Mouse (Mus musculus) cerebellum, postnatal 25 days (tissue): ENCODE measurements at regions not wholly inside any gene's neighbourhood (a gene's known extent, or its start where the extent isn't known, plus 50 kb on each side); places are given as distances from the start of the nearest gene placed in this dataset.
"Not testable (repeated sequence)": the region's sequence is repeated elsewhere in the genome, so short reads cannot be mapped to it uniquely, and the experiment has no call there.

ENCODE experiments used
- DNase-seq, 2 experiments: peaks; one replicate each; pipeline ENCODE4 v3.0.0; 2021; ENCODE audit warnings: mixed read lengths in 2 of 2

DNA sequence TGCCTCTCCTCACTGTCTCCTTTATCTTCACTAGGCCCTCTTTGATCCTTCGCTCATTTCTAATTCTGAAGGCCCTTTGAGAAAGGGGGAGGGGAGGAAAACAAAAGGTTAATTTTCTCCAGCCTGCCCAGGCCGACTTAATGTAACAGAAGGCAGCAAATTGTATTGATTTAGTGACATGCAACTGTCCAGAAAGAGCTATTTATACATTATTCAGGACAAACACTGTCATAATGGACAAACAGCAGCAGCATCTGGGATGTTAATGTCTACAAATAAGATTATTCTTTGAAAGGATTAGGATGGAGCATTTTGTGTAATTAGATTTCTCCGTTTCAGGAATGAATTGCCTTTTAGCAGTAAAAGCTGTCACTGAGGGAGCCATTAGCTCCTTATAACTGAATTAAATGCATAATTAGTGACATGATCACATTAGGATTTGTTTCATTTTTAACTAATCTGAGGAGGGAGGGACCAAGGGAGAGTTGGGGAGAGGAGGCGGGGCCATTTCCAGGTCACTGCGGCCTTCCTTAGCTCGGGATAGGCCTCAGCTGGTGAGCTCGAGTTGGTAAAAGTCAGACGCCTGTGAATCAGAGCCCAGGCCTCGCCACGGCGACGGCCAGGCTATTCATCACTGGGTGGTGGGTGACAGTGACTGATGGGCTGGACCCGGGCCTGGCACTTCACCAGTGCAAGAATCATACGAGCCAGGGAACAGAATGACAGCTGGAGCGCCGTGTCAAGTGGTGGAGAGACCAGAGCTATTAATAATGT is 167.7 kb downstream of the Nkx6-1 start:
- peak in 1 of 2 experiments; percentile 2 for DNase-seq

DNA sequence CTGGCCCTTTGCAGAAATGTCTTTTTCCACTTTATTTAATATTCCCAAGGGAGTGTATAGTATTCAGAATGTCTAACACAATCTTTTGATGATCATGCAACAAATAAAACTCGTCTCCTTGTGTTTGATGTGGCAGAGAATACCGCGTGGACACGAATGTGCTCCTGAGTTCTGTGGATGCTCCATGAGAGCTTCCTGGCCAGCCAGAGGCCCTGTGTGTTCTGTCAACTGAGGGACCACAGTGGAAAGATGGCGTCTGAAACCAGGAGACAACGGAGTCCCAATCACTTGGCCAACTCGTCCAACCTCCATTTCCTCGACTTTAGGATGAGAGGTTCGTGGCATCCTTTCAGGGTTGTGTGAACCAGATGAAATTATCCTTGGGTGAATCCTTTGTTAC is 168.6 kb downstream of the Nkx6-1 start:
- no peak for DNase-seq

DNA sequence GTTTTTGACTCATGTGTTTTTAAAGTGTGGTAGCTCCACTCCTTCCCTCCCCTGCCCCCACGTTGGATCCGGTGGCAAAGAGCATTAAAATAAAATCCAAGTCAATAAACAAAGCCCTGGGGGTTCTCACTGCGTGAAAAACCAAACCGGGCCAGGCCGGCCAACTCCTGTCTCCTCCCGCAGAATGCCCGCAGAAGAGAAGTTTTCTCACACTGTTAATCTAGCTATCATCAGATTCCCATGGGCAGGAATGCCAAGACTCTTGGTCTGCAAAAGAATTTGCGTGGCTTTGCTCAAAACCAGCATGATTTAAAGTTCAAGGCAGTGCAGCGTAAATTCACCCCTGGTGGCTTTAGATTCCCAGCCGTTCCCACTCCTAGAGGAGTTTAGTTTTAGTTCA is 219.0 kb downstream of the Nkx6-1 start:
- no peak for DNase-seq

DNA sequence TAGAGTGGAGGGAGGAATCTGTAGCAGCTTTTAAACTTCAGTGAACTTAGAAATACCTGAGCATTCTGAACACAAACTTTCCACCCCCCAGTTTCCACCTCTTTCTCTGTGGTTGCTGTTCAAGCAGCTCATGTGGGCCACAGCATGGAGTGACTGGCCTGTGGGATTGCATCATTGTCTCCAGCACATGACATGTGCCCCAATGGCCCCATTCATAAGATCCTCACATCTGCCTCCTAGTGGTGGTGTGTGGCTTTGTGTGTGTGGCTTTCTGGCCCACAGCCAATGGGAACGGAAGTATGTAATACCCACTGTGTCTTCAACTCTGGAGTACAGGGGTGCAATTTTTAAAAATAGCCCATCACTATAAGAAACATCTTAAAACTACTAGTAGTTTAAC is 223.0 kb downstream of the Nkx6-1 start:
- DNase-seq = peak in 1 of 2 experiments; percentile 5

DNA sequence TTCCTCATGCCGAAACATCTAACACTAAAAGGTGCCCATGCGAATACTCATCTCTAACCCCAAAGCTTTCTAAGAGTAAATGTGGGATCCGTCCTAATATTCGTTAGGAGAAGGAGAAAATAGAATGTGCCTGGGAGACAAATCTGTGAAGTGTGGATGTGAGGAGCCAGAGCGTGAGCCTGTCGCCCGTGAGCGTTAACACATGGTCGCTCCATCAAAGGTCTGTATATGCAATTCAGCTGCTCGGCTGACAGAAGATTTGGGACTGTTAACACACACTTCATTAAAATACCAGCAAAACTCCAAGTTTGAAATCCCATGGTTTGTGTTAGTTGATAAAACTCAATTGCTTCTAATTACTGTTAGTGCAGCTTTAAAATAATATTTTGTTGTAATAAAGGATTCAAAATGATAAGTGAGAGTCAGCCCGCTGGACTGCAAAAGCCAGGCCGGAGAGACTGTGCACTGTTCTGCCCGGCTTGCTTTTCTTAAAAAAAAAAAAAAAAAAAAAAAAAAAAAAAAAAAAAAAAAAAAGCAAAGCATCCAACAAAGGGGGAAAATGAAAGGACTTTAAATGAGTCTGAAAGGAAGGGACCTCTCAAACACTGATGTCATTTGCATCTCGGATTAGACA is 227.0 kb downstream of the Nkx6-1 start:
- no peak for DNase-seq

DNA sequence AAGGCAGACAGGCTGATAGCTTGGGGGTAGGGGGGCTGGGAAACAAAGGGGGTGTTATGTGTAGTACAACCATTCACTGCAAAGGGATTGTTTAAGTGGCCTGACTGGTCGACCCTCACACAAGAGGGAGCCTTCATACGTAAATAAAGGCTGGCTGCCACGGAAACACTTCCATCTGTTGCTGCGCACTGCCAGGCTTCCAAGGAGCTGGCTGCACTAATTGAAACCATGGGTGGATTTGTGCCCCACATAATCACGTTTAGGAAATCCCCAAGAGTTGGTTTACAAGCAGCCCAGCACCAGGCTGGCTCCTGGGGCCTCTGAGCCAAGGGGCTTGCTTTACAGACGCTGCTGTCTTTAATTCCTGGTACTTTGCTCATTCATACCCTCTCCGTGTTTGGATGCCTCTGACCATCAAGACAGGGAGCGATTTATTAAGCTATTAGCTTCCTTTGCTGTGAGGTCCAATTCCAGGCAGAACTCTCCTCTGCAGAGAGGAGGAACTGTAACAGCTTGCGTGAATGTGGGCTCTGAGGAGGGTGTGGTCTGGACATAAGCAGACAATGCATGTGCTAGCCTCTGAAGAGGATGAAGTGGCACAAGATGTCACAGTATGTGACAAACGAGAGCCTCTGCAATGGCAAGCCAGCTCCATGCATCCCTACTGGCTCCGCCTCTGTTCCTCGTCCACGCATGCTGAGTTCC is 238.6 kb downstream of the Nkx6-1 start:
- DNase-seq = peak; percentile 22 to 42

DNA sequence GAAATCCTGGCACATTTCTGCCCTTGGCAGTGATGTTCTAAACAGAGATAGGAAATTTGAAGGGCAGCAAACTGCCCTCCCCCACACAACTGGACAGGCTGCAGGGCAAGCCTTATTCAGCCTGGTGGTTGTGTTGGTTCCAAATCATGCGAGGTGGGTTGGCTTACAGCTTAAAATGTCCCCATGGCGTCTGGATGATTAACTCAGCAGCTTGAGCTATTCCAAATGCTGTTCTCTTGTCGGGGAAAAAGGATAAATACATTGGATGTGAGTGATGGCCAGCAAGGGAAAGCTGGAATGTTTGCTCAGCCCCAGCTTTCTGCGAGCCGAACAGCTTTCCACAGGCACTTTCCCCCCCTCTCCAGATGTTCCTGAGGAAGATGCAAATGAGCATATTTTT is 280.5 kb downstream of the Nkx6-1 start:
- DNase-seq = peak; percentile 20 to 41

DNA sequence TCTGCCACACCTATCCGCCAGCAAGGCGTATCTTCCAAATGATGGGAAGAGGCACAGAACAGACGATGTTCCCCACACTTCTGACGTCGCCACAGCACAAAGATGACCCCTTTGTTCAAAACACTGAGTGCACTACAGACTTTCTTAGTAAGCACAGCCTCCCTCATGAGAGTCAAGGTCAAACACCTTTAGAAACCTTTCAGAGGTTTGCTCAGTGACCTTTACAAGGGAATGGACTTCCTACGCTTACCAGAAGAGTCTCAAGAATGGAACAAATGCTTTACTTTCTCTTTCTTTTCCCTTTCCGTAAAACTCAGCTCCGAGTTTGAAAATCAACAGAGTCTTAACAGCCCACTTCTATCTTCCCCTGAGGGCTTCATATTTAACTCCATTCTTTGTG is 283.4 kb downstream of the Nkx6-1 start:
- DNase-seq = no peak

DNA sequence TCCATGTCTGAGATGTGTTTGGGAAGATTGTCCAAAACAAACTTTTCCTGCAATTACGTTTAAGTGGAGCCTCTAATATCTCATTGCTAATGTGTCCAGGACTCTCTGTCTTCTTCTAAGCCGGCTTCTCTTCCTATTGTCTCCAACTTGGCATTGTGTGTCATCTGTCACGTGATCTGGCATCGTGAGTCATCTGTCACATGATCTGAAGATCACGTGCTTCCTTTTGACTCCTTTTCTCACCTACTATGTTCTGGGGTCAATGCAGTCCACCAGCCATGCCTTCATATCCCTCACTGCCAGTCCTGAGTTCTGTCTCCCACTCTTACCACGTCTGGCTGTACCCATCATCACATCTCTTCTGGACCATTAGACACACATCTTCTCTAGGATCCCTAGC is 288.1 kb downstream of the Nkx6-1 start:
- no peak for DNase-seq

DNA sequence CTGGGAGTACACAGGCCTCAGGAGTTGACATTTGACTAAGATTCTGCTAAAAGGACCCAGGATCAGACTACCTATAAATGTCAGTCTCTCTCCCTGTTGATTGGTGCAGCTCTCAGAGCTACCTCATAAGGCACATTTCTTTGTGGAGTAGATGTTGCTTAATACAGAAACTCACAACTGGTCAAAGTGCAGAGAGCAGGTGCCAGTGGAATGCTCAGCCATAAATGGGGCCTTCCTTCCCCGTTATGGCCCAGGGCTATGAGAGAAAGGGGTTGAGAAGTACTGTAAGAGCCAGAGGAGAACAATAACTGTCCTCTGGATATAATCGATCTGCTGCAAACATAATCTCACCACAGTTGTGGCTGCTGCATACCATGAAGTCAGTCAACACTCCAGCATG is 290.7 kb downstream of the Nkx6-1 start:
- DNase-seq = no peak

DNA sequence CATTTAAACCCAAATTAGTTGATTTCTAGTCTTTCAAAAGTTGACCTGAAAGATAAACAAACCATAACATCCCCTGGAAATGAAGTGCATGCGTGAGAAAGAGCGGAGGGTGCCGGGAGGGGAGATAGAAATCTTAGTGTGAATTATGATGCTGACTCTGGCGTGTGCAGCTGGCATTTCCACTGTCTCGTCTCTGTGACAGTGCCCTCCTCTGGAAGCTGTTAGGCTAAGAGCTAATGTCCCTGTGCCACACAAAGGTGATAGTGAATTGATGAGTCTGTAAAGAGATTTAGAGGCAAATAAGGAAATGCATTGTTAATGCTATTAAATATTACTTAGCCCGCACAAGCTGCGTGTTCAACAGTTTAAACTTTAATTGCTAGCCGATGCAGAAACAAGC is 292.6 kb downstream of the Nkx6-1 start:
- DNase-seq = no peak

DNA sequence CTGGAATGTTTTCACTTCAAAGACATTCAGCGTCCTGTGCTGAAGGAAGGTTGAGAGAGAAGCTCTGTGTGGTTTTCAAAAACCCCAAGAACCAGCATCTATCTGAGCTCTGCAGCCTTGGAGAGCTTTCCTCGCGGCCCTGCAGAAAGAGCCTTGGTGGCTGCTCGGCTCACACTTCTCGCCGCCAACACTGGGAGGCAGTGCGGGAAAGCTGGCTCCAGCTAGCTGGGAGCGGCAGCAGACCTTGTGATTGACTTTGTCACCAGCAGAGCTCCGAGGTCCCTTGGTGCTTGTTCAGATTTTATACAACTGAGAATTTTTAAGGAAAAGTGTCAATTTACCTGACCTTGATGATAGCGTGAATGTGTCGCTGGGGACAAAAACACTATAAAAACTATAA is 299.4 kb downstream of the Nkx6-1 start:
- DNase-seq = peak; percentile 61 to 75

DNA sequence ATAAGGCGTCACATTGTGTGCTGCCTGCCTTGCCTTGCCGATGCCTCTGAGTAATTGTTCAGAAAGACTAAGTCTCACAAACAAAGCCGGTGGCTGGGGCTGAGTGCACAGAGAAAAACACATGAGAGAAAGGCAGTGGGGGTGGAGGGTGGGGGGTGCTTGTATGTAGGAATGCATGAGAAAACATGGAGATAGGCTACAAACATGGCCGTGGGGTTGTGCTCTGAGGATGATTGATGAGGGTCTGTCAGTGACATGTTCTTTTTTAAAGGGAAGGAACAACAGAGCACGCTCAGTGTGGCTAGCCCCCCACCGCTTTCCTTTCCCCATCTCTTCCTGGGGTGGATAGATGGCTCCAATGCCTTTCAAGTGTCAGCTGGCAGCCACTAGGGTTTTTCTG is 304.8 kb downstream of the Nkx6-1 start:
- no peak for DNase-seq

DNA sequence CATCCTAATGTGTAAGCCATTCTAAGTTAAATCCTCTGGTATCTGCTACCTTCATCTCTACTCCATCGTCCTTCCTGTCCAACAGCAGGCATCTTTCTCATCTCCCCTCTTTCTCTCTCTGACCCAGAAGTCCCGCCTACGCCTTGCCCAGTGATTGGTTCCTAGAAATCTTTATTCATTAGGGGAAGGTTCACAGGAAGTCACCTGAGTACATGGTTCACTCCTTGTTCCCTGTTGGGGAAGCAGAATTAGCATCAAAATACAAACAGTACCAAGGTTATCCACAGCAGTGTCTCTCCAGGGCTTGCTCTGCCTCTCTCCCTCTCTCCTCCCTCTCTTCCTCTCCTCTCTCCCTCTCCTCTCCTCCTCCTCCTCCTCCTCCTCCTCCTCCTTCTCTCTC is 319.4 kb downstream of the Nkx6-1 start:
- DNase-seq = no peak

DNA sequence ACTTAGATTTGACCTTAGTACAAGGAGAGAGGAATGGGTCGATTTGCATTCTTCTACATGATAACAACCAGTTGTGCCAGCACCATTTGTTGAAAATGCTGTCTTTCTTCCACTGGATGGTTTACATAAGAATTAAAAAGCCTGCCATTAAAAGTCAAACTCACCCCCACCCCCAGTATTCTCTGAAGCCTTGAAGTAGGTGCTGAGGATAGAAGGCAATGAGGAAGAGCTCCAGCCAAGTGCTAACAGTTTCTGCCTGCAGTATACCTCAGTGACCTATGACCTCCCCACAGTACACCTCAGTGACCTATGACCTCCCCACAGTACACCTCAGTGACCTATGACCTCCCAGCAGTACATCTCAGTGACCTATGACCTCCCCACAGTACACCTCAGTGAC is 328.4 kb downstream of the Nkx6-1 start:
- DNase-seq = not testable (repeated sequence)

DNA sequence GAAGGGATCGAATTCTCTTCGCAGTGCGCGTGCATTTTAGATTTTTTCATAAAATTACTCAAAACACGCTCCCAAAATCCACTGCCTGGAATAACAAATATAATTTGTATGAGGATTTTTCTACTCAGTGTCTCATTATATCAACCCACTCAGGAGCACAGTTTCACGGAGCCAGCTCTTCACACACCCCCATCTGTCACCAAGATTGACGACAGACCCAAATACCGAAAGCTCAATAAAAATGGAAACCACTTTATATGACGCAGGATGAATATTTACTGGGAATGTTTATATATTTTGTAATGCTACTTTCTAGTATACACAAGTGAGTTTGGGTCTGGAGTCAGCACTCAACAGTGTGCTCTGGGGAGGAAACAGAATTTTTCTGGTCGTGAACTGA is 333.0 kb downstream of the Nkx6-1 start:
- DNase-seq = no peak

DNA sequence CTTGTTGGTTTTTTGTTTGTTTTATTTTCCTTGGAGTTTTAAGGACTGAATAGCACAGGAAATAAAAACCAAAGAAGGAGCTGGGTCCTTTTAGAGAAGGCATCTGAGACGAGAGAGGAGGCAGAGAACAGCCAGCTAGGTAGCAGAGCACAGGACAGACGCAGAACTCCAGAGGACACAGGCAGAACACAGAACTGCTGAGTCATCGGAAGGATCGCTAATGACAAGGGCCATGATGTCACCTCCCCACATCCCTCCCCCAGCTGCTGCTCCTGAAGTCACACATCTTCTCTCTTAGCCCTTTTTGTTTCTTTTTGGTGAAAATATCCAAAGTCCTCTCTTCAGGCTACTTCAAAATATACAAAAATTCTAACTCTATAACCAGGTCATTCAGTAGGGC is 338.7 kb downstream of the Nkx6-1 start:
- DNase-seq = no peak

DNA sequence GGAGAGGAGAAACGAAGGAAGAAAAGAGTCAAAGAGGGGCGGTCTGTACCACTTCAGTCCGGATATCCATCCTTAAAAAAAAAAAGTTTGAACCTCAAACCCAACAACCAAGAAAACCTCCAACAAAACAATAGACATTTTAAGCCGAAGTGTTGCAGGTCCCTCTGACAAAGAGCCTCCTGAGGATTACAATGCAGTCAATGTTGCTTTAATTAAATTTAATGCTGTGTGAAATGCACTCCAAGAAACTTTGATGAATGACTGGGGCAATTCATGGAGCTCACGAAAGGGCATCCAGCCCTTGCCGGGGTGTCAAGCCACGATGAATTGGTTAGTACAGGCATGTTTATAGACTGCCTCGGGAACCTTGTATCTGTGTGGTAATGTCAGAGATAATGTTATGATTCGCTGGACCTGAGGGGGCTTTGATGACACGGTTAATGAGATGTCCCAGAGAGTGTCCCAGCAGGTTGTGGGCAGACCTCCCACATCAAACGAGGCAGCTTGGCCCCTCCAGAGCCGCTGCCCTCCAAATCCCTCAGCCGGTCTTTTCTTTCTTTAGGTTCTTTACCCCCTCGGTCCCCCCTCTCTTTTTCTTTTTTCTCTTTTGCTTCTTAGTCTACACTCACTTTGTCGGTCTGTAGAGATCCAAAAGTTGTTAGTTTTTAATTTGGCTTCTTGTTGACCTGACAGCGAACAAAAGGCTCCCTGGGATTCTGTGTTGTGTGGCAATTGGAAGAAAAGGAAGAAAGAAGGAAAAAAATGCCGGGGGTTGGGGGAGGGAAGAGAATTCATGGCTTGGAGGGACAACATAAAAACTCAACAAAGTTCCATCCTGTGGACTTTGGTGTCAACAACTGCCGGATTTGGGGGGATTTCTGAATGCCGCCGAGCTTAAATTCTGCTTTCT is 341.5 kb downstream of the Nkx6-1 start:
- no peak for DNase-seq

DNA sequence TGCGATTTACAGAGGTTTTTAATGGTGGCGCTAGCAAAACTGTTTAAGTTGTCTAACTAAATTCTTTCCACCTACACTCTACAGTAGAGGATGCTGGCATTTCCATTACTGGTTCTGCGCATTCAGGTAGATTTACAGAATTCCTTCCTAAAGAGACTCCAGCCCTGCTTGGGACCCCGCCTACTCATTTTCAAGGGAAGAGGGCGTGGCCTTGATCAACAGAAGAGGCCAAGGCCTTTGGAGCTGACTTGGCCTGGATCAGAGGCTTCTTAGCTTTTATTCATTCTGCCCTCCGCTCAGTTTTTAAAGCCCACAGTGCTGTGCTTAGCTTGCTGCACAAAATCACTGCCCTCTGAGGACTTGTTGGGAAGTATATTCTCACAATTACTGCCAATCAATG is 364.8 kb downstream of the Nkx6-1 start:
- DNase-seq = no peak

DNA sequence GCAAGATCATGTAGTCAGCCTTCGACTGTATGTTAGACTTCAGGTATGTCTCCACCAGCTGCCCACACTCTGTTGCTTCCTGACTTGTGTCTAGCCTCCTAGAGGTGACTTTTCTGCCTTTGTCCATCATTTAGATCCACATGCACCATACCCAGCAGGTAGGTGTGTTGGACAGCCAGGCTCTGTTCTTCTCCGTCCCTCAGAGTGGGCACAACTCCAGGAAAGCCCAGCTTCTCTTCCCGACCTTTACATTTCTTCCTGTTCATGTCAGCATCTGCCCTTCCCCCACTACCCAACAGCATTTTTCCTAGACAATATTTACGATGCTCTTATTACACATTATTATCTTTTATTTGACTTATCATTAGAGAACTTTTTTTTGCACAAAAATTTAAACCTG is 366.4 kb downstream of the Nkx6-1 start:
- peak; percentile 38 to 68 for DNase-seq

DNA sequence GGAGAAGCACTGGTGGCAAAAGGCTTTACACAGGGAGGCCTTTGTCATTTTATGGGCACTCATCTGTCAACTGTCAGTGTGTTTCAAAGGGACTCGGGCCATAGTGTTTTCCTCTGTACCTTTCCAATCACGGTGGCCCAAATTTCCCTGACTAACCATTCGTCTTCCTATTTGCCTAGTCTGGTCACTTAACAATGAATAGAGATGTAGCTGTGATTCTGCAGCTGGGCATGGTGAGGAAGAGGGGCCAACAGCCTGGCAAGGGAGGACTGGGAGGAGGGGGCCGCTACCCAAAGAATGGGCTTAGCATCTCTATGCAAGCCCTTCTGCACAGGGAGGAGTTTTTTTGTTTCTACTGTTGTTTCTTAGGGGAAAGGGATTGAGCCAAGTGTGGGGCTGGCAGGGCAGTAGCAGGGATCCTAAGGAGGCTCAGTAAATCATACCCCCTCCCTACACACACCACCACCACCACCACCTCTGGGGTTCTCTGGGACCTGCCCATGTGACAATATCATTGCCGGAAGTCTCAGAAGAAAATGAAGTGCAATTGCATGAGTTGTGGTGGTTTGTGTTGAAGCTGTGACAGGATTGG is 367.2 kb downstream of the Nkx6-1 start:
- no peak for DNase-seq

DNA sequence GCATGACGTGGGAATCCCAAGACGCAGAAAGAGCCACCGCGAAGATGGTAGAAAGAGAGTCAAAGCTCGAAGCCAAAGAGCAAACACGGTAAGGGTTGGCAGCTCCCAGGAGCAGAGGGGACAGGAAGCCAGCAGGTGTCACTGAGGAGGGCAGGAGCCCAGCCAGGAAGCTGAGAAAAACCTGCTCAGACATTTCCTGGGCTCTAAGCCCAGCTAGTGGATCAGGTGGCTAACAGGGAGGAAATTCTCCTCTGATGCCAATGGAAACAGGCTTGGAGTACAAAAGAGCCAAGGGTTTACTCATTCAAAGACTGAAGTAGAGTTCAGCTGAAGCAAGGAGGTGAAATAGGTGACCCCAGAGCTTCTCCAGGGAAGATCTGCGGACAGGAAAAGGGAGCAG is 368.9 kb downstream of the Nkx6-1 start:
- DNase-seq = peak; percentile 90 to 92

DNA sequence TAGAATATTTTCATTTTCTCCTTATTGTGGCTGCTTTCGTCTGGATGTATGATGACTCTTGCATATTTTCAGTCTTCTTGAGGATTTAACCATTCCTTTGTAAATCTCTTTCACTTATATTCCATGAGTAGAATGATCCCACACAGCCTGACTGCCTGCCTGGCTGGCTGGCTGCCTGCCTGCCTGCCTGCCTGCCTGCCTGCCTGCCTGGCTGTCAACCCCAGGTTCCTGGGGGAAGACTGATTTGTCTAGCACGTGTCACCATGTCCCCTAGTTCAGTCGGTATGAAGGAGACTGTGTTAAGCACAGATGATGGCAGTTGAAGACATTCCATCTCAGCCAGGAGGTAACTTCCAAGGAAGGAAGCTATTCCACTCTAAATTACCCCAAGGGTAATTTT is 370.8 kb downstream of the Nkx6-1 start:
- DNase-seq = peak; percentile 32 to 61
